Mouse (Mus musculus) brain, embryonic 18.5 days (tissue): ENCODE results near the gene Ikzf2.

Source experiments
- DNase-seq: peaks from one replicate; pipeline ENCODE4 v3.0.0-alpha.2; 2012; ENCODE audit warnings: low read depth, low spot score

The Ikzf2 gene

GRCm38 (mm10) chr1:69516144-69516543 is 170.9 kb downstream of the Ikzf2 start:
- DNase-seq, result no peak

- no peak for DNase-seq
These were observed 173.3 kb downstream of the Ikzf2 start for GRCm38 (mm10) chr1:69513595-69514250.

- DNase-seq, result no peak
These were observed 178.8 kb downstream of the Ikzf2 start for GRCm38 (mm10) chr1:69508275-69508674.

- no peak for DNase-seq
These were observed 179.5 kb downstream of the Ikzf2 start for GRCm38 (mm10) chr1:69507513-69507912.

- DNase-seq, result no peak
These were observed 180.4 kb downstream of the Ikzf2 start for GRCm38 (mm10) chr1:69506615-69507159.

- DNase-seq, result no peak
These were observed 181.0 kb downstream of the Ikzf2 start for GRCm38 (mm10) chr1:69506011-69506410.

- no peak for DNase-seq
These were observed 186.7 kb downstream of the Ikzf2 start for GRCm38 (mm10) chr1:69500388-69500787.

- no peak for DNase-seq
These were observed 187.4 kb downstream of the Ikzf2 start for GRCm38 (mm10) chr1:69499652-69500051.

GRCm38 (mm10) chr1:69498862-69499306 is 188.2 kb downstream of the Ikzf2 start:
- DNase-seq, result no peak

- no peak for DNase-seq
These were observed 191.0 kb downstream of the Ikzf2 start for GRCm38 (mm10) chr1:69496055-69496454.

- no peak for DNase-seq
These were observed 193.6 kb downstream of the Ikzf2 start for GRCm38 (mm10) chr1:69493309-69494047.

- DNase-seq, result no peak
These were observed 195.0 kb downstream of the Ikzf2 start for GRCm38 (mm10) chr1:69492013-69492412.

GRCm38 (mm10) chr1:69489026-69489425 is 198.0 kb downstream of the Ikzf2 start:
- no peak for DNase-seq

- DNase-seq, result no peak
These were observed 198.4 kb downstream of the Ikzf2 start for GRCm38 (mm10) chr1:69488625-69489024.
